8 mouse cellular contexts compared by ENCODE assay signal in genomic region chr1:46970470-46970869, GRCm38 (mm10).
A peak's percentile ranks its signal among the peaks of the same experiment; 100 is the strongest.
DNase-seq lines count a peak whose midpoint lies in the region; ATAC-seq and TF ChIP-seq lines count a peak whose summit lies in the region.

No protein-coding gene starts in this region.

- no peak overlapping the region for H3K4me3 ChIP-seq in forebrain, postnatal 0 days (ENCODE audit: low read depth, low read length)
- no peak overlapping the region for H3K4me3 ChIP-seq in forebrain, embryonic 13.5 days
- no peak overlapping the region for H3K4me3 ChIP-seq in thymus, adult 2 months (ENCODE audit: control insufficient read depth, insufficient read depth, low read length)

- H3K4me2 ChIP-seq in forebrain, postnatal 0 days (ENCODE audit: low read depth): no peak overlapping the region
- no peak overlapping the region for H3K4me2 ChIP-seq in forebrain, embryonic 13.5 days

- no peaks in the 10 kb centered on the region for H3K27me3 ChIP-seq in forebrain, postnatal 0 days (ENCODE audit: insufficient read depth, low read length)
- H3K27me3 ChIP-seq in forebrain, embryonic 13.5 days: no peaks in the 10 kb centered on the region
- H3K27me3 ChIP-seq in thymus, adult 2 months (ENCODE audit: control insufficient read depth, insufficient read depth, low read length): no peaks in the 10 kb centered on the region

- no peak overlapping the region for H3K27ac ChIP-seq in forebrain, postnatal 0 days (ENCODE audit: low read depth, low read length)
- H3K27ac ChIP-seq in forebrain, embryonic 13.5 days: no peak overlapping the region
- no peak overlapping the region for H3K27ac ChIP-seq in thymus, adult 2 months (ENCODE audit: control insufficient read depth, insufficient read depth, low read length)

- no peak overlapping the region for H3K9ac ChIP-seq in forebrain, postnatal 0 days
- no peak overlapping the region for H3K9ac ChIP-seq in forebrain, embryonic 13.5 days

- no peaks in the 10 kb centered on the region for H3K36me3 ChIP-seq in forebrain, postnatal 0 days (ENCODE audit: insufficient read depth)
- no peaks in the 10 kb centered on the region for H3K36me3 ChIP-seq in forebrain, embryonic 13.5 days (ENCODE audit: poor library complexity, severe bottlenecking)
- no peaks in the 10 kb centered on the region for H3K36me3 ChIP-seq in thymus, adult 2 months (ENCODE audit: control insufficient read depth, insufficient read depth, low read length)

- intact Hi-C loops in heart, postnatal 36 days (cut with DNase I): loop anchor here (1.0 kb wide), 1 partner anchor 121 kb away; no protein-coding TSS in a partner anchor

- TF ChIP-seq POLR2A in thymus, adult 2 months (IDR thresholded peaks at IDR 0.05; ENCODE audit: control insufficient read depth, extremely low read depth, insufficient read depth, low read length, poor library complexity): no peak

- no peaks in the 10 kb centered on the region for H3K9me3 ChIP-seq in forebrain, postnatal 0 days (ENCODE audit: low read length)
- H3K9me3 ChIP-seq in forebrain, embryonic 13.5 days (replicated peaks): no peaks in the 10 kb centered on the region

- no peaks in the 10 kb centered on the region for H3K4me1 ChIP-seq in forebrain, postnatal 0 days (ENCODE audit: insufficient read depth)
- peaks cover 5% of the 10 kb centered on the region; the same call in 1 of the 2 replicates for H3K4me1 ChIP-seq in forebrain, embryonic 13.5 days
- no peaks in the 10 kb centered on the region for H3K4me1 ChIP-seq in thymus, adult 2 months (replicated peaks; ENCODE audit: control insufficient read depth, insufficient read depth, low read length)

- ATAC-seq in forebrain, postnatal 0 days: no peak
- no peak for ATAC-seq in forebrain, embryonic 13.5 days

- 21% methylated on average over 3 of the region's 3 CpGs for WGBS in forebrain, postnatal 0 days
- WGBS in forebrain, embryonic 13.5 days: 63% methylated on average over 3 of the region's 3 CpGs
- WGBS in thymus, adult 2 months: 41% methylated on average over 3 of the region's 3 CpGs

- peak; percentile 56 for TF ChIP-seq CTCF in forebrain, postnatal 0 days (IDR thresholded peaks at IDR 0.05; ENCODE audit: low read depth)
- no peak for TF ChIP-seq CTCF in thymus, adult 2 months (IDR thresholded peaks at IDR 0.05; ENCODE audit: borderline replicate concordance, control insufficient read depth, extremely low read depth, insufficient read depth, low read length, poor library complexity)

- DNase-seq in forebrain, postnatal 0 days: peak; percentile 48
- DNase-seq in thymus, adult 2 months: peak; percentile 32
- no peak for DNase-seq in thymus, adult 18-20 months
- peak; percentile 55 for DNase-seq in embryo, embryonic 10.5 days (ENCODE audit: low spot score)
- DNase-seq in heart, postnatal 36 days: peak; percentile 49 to 73
- peak; percentile 72 for DNase-seq in lung, postnatal 14 days
- peak; percentile 11 to 30 for DNase-seq in thymus, postnatal 36 days

Comparison
In these comparisons a context has a peak if more than half of its experiments do, and no peak if none do; other contexts are left out.
1. DNase-seq: peak in forebrain, postnatal 0 days (single experiment), thymus, adult 2 months (single experiment), embryo, embryonic 10.5 days (single experiment), heart, postnatal 36 days (2 of 2), lung, postnatal 14 days (single experiment) and thymus, postnatal 36 days (2 of 2); none in thymus, adult 18-20 months (0 of 2).